Mouse (Mus musculus): Measurements from ENCODE around the gene Nomo1. TPM values are rescaled to one million over a fixed set of nuclear protein-coding genes. Genes with fewer than 3 reads are reported as not detected.
A peak's percentile ranks its signal among the peaks of the same experiment; 100 is the strongest.

Nomo1 gene
- polyA plus RNA-seq, 1 experiment from 2014 or later = 34.4 TPM

- no peaks in the 10 kb centered on the region for H3K9me3 ChIP-seq (ENCODE audit: control insufficient read depth)
- H3K4me1 ChIP-seq (replicated peaks; ENCODE audit: control insufficient read depth, insufficient read depth, low read length) = no peaks in the 10 kb centered on the region
- no peak overlapping the region for H3K4me3 ChIP-seq (ENCODE audit: low read depth, low read length)
- no peak overlapping the region for H3K4me2 ChIP-seq (replicated peaks; ENCODE audit: low read depth)
- H3K27me3 ChIP-seq (replicated peaks; ENCODE audit: control insufficient read depth, insufficient read depth, low read length) = no peaks in the 10 kb centered on the region
- 0 out of 2 replicates have a peak, but pooled peaks have one; percentile 28 for ATAC-seq
- H3K9ac ChIP-seq (ENCODE audit: low read depth, low read length) = no peak overlapping the region
- H3K36me3 ChIP-seq (ENCODE audit: control insufficient read depth, insufficient read depth) = peaks cover 9% of the 10 kb centered on the region
- 14% methylated on average over 5 of the region's 5 CpGs for WGBS
- no peak overlapping the region for H3K27ac ChIP-seq (ENCODE audit: low read depth, low read length)
- TF ChIP-seq CTCF (IDR thresholded peaks at IDR 0.05; ENCODE audit: low read depth) = peak; percentile 86
Observed at GRCm38 (mm10) chr7:46009578-46009977, 23.9 kb upstream of the Nomo1 start.

- Histone ChIP-seq H3K9ac (ENCODE audit: low read depth, low read length) (no peak overlapping the region), H3K4me3 (ENCODE audit: low read depth, low read length) (no peak overlapping the region), H3K4me1 (replicated peaks; ENCODE audit: control insufficient read depth, insufficient read depth, low read length) (no peaks in the 10 kb centered on the region), H3K9me3 (ENCODE audit: control insufficient read depth) (no peaks in the 10 kb centered on the region), H3K27ac (ENCODE audit: low read depth, low read length) (no peak overlapping the region), H3K4me2 (replicated peaks; ENCODE audit: low read depth) (no peak overlapping the region), H3K36me3 (ENCODE audit: control insufficient read depth, insufficient read depth) (peaks cover 6% of the 10 kb centered on the region), H3K27me3 (replicated peaks; ENCODE audit: control insufficient read depth, insufficient read depth, low read length) (no peaks in the 10 kb centered on the region)
- ATAC-seq = no peak
- no peak for TF ChIP-seq CTCF (IDR thresholded peaks at IDR 0.05; ENCODE audit: low read depth)
Observed at GRCm38 (mm10) chr7:46012121-46012520, 21.4 kb upstream of the Nomo1 start.

- Histone ChIP-seq H3K27ac (ENCODE audit: low read depth, low read length) (no peak overlapping the region), H3K9ac (ENCODE audit: low read depth, low read length) (no peak overlapping the region), H3K4me2 (replicated peaks; ENCODE audit: low read depth) (no peak overlapping the region), H3K36me3 (ENCODE audit: control insufficient read depth, insufficient read depth) (peaks cover 6% of the 10 kb centered on the region), H3K9me3 (ENCODE audit: control insufficient read depth) (no peaks in the 10 kb centered on the region), H3K27me3 (replicated peaks; ENCODE audit: control insufficient read depth, insufficient read depth, low read length) (no peaks in the 10 kb centered on the region), H3K4me1 (replicated peaks; ENCODE audit: control insufficient read depth, insufficient read depth, low read length) (no peaks in the 10 kb centered on the region), H3K4me3 (ENCODE audit: low read depth, low read length) (no peak overlapping the region)
- no peak for TF ChIP-seq CTCF (IDR thresholded peaks at IDR 0.05; ENCODE audit: low read depth)
- WGBS = 35% methylated on average over 9 of the region's 9 CpGs
- peak; percentile 52 for ATAC-seq
Observed at GRCm38 (mm10) chr7:46013266-46014010, 20.1 kb upstream of the Nomo1 start.

- Histone ChIP-seq H3K27me3 (replicated peaks; ENCODE audit: control insufficient read depth, insufficient read depth, low read length) (no peaks in the 10 kb centered on the region), H3K4me3 (ENCODE audit: low read depth, low read length) (no peak overlapping the region), H3K27ac (ENCODE audit: low read depth, low read length) (no peak overlapping the region), H3K9ac (ENCODE audit: low read depth, low read length) (no peak overlapping the region), H3K4me1 (replicated peaks; ENCODE audit: control insufficient read depth, insufficient read depth, low read length) (no peaks in the 10 kb centered on the region), H3K36me3 (ENCODE audit: control insufficient read depth, insufficient read depth) (no peaks in the 10 kb centered on the region; the same call in 1 of the 2 replicates), H3K9me3 (ENCODE audit: control insufficient read depth) (no peaks in the 10 kb centered on the region), H3K4me2 (replicated peaks; ENCODE audit: low read depth) (no peak overlapping the region)
- no peak for TF ChIP-seq CTCF (IDR thresholded peaks at IDR 0.05; ENCODE audit: low read depth)
- 61% methylated on average over 3 of the region's 3 CpGs for WGBS
- ATAC-seq = no peak
Observed at GRCm38 (mm10) chr7:46019594-46019993, 13.9 kb upstream of the Nomo1 start.

- no peak overlapping the region for H3K9ac ChIP-seq (ENCODE audit: low read depth, low read length)
- H3K36me3 ChIP-seq (ENCODE audit: control insufficient read depth, insufficient read depth) = no peaks in the 10 kb centered on the region
- H3K4me1 ChIP-seq (replicated peaks; ENCODE audit: control insufficient read depth, insufficient read depth, low read length) = no peaks in the 10 kb centered on the region
- no peak overlapping the region for H3K4me3 ChIP-seq (ENCODE audit: low read depth, low read length)
- no peaks in the 10 kb centered on the region for H3K27me3 ChIP-seq (replicated peaks; ENCODE audit: control insufficient read depth, insufficient read depth, low read length)
- H3K4me2 ChIP-seq (replicated peaks; ENCODE audit: low read depth) = no peak overlapping the region
- H3K9me3 ChIP-seq (ENCODE audit: control insufficient read depth) = no peaks in the 10 kb centered on the region
- 58% methylated on average over 4 of the region's 4 CpGs for WGBS
- H3K27ac ChIP-seq (ENCODE audit: low read depth, low read length) = no peak overlapping the region
- no peak for ATAC-seq
- TF ChIP-seq CTCF (IDR thresholded peaks at IDR 0.05; ENCODE audit: low read depth) = no peak
Observed at GRCm38 (mm10) chr7:46021951-46022350, 11.5 kb upstream of the Nomo1 start.

- ATAC-seq = no peak
- Histone ChIP-seq H3K4me3 (ENCODE audit: low read depth, low read length) (no peak overlapping the region), H3K36me3 (ENCODE audit: control insufficient read depth, insufficient read depth) (0 out of 2 replicates have a peak, but pooled peaks cover 3% of the 10 kb centered on the region), H3K4me1 (replicated peaks; ENCODE audit: control insufficient read depth, insufficient read depth, low read length) (0 out of 2 replicates have a peak, but pooled peaks cover 4% of the 10 kb centered on the region), H3K4me2 (replicated peaks; ENCODE audit: low read depth) (no peak overlapping the region), H3K9me3 (ENCODE audit: control insufficient read depth) (no peaks in the 10 kb centered on the region), H3K27ac (ENCODE audit: low read depth, low read length) (no peak overlapping the region), H3K9ac (ENCODE audit: low read depth, low read length) (no peak overlapping the region), H3K27me3 (replicated peaks; ENCODE audit: control insufficient read depth, insufficient read depth, low read length) (no peaks in the 10 kb centered on the region)
- no peak for TF ChIP-seq CTCF (IDR thresholded peaks at IDR 0.05; ENCODE audit: low read depth)
- WGBS = 76% methylated on average over 9 of the region's 9 CpGs
Observed at GRCm38 (mm10) chr7:46025436-46025835, 8.1 kb upstream of the Nomo1 start.
